ENCODE assay signal across 31 mouse cellular contexts in the genomic region with DNA sequence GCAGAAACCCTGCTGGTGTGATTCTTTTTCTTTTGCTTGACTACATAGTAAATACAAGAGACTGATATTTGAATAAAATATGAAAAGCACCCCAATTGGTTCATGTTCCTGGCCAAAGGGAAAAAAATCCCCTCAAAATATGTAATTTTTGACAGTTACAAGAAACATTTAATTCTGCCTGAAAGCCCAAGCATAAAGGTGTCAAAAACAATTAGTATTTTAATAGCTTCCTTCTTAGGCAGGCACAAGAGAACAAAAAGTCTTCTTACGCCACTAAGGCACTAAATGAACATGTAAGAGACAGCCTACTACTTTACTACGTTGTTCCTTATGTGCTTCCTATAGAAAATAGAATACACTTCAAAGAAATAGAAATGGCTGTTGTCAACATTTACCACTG.
"Had no signal": no experiment of that assay in that cellular context is flagged by ENCODE, and none has a peak within 500 bp of the region (broad histone marks: within the 10 kb centered on the region; RNA-seq: fewer than 3 reads in every experiment).

No protein-coding gene starts in this region.

- H3K4me3 ChIP-seq: limb, embryonic 10.5 days; limb, embryonic 12.5 days; limb, embryonic 13.5 days; limb, embryonic 15.5 days; liver, embryonic 12.5 days; liver, embryonic 13.5 days; liver, embryonic 15.5 days; lung, embryonic 15.5 days; megakaryocyte, embryonic 14.5 days; midbrain, embryonic 10.5 days; midbrain, embryonic 12.5 days; midbrain, embryonic 13.5 days; midbrain, embryonic 15.5 days; myocyte had no signal

- H3K4me1 ChIP-seq: limb, embryonic 10.5 days; limb, embryonic 12.5 days; limb, embryonic 13.5 days; limb, embryonic 15.5 days; liver, embryonic 12.5 days; liver, embryonic 13.5 days; liver, embryonic 15.5 days; lung, embryonic 15.5 days; midbrain, embryonic 10.5 days; midbrain, embryonic 15.5 days had no signal

- H3K36me3 ChIP-seq: limb, embryonic 10.5 days; limb, embryonic 12.5 days; limb, embryonic 13.5 days; limb, embryonic 15.5 days; liver, embryonic 12.5 days; liver, embryonic 13.5 days; liver, embryonic 15.5 days; lung, embryonic 15.5 days; midbrain, embryonic 10.5 days; midbrain, embryonic 12.5 days; midbrain, embryonic 13.5 days; midbrain, embryonic 15.5 days had no signal

- H3K4me2 ChIP-seq: limb, embryonic 12.5 days; limb, embryonic 13.5 days; limb, embryonic 15.5 days; liver, embryonic 11.5 days; liver, embryonic 12.5 days; liver, embryonic 13.5 days; liver, embryonic 15.5 days; lung, embryonic 14.5 days; lung, embryonic 15.5 days; midbrain, embryonic 11.5 days; midbrain, embryonic 12.5 days; midbrain, embryonic 13.5 days; midbrain, embryonic 15.5 days had no signal

- DNase-seq: left cerebral cortex, postnatal 4 days; liver; liver, embryonic 13.5 days; liver, postnatal 0 days; lung, adult 18-20 months; lung, adult 2 months; lung, embryonic 14.5 days; lung, postnatal 10 days; lung, postnatal 14 days; lung, postnatal 36 days; lung, postnatal 4 days; midbrain, embryonic 14.5 days had no signal

- H3K27ac ChIP-seq: limb, embryonic 10.5 days; limb, embryonic 12.5 days; limb, embryonic 13.5 days; limb, embryonic 15.5 days; liver, embryonic 12.5 days; liver, embryonic 13.5 days; liver, embryonic 14.5 days; liver, embryonic 15.5 days; lung, embryonic 15.5 days; macrophage; midbrain, embryonic 10.5 days; midbrain, embryonic 12.5 days; midbrain, embryonic 13.5 days; midbrain, embryonic 15.5 days had no signal

- ATAC-seq: liver, embryonic 12.5 days; liver, postnatal 0 days; lung, postnatal 0 days; midbrain, embryonic 13.5 days; midbrain, embryonic 15.5 days; midbrain, embryonic 16.5 days had no signal

- H3K9me3 ChIP-seq: limb, embryonic 10.5 days; limb, embryonic 12.5 days; limb, embryonic 13.5 days; limb, embryonic 15.5 days; liver, embryonic 12.5 days; liver, embryonic 13.5 days; liver, embryonic 15.5 days; lung, embryonic 15.5 days; megakaryocyte, embryonic 14.5 days; midbrain, embryonic 10.5 days; midbrain, embryonic 12.5 days; midbrain, embryonic 13.5 days; midbrain, embryonic 15.5 days had no signal

- H3K9ac ChIP-seq: limb, embryonic 12.5 days; limb, embryonic 13.5 days; limb, embryonic 15.5 days; liver, embryonic 12.5 days; liver, embryonic 13.5 days; liver, embryonic 14.5 days; liver, embryonic 15.5 days; liver, postnatal 0 days; lung, embryonic 14.5 days; lung, embryonic 15.5 days; midbrain, embryonic 12.5 days; midbrain, embryonic 13.5 days; midbrain, embryonic 15.5 days had no signal

- H3K27me3 ChIP-seq: limb, embryonic 12.5 days; limb, embryonic 13.5 days; limb, embryonic 15.5 days; liver, embryonic 12.5 days; liver, embryonic 13.5 days; liver, embryonic 15.5 days; lung, embryonic 15.5 days; megakaryocyte, embryonic 14.5 days; midbrain, embryonic 12.5 days; midbrain, embryonic 13.5 days; midbrain, embryonic 15.5 days had no signal
